In genomic region chr10:13063457-13063856, GRCm38 (mm10) we compare ENCODE assay signal across 26 mouse cellular contexts. TPM values are rescaled to one million over a fixed set of nuclear protein-coding genes. Genes with fewer than 3 reads are reported as not detected.
A peak's percentile ranks its signal among the peaks of the same experiment; 100 is the strongest.
DNase-seq lines count a peak whose midpoint lies in the region; ATAC-seq and TF ChIP-seq lines count a peak whose summit lies in the region.
"Had no signal": no experiment of that assay in that cellular context is flagged by ENCODE, and none has a peak within 500 bp of the region (broad histone marks: within the 10 kb centered on the region; RNA-seq: fewer than 3 reads in every experiment).

No protein-coding gene starts in this region.

- no peaks in the 10 kb centered on the region for H3K36me3 ChIP-seq in forebrain, embryonic 11.5 days (ENCODE audit: control insufficient read depth, insufficient read depth, low read length)
- no peaks in the 10 kb centered on the region for H3K36me3 ChIP-seq in forebrain, embryonic 16.5 days (ENCODE audit: control insufficient read depth, insufficient read depth)
- no peaks in the 10 kb centered on the region for H3K36me3 ChIP-seq in neural tube, embryonic 11.5 days (ENCODE audit: control insufficient read depth, insufficient read depth, low read length)
- H3K36me3 ChIP-seq in neural tube, embryonic 15.5 days: no peaks in the 10 kb centered on the region
- no peaks in the 10 kb centered on the region for H3K36me3 ChIP-seq in G1E (replicated peaks)
- H3K36me3 ChIP-seq in midbrain, embryonic 14.5 days (ENCODE audit: control insufficient read depth, insufficient read depth, low read length): no peaks in the 10 kb centered on the region
- H3K36me3 ChIP-seq: embryonic facial prominence, embryonic 10.5 days; embryonic facial prominence, embryonic 13.5 days; heart, embryonic 13.5 days had no signal

- H3K4me3 ChIP-seq in forebrain, embryonic 11.5 days (ENCODE audit: low read depth, low read length): no peak overlapping the region
- H3K4me3 ChIP-seq in forebrain, embryonic 16.5 days (replicated peaks; ENCODE audit: low read length): no peak overlapping the region
- no peak overlapping the region for H3K4me3 ChIP-seq in neural tube, embryonic 11.5 days (ENCODE audit: low read depth, low read length)
- H3K4me3 ChIP-seq in neural tube, embryonic 15.5 days (replicated peaks): no peak overlapping the region
- H3K4me3 ChIP-seq in G1E (ENCODE audit: low read depth, low read length): no peak overlapping the region; the same call in 1 of the 2 replicates
- H3K4me3 ChIP-seq in midbrain, embryonic 14.5 days (replicated peaks; ENCODE audit: low read depth, low read length): no peak overlapping the region
- H3K4me3 ChIP-seq: embryonic facial prominence, embryonic 10.5 days; embryonic facial prominence, embryonic 13.5 days; erythroblast, embryonic 14.5 days; forebrain, embryonic 13.5 days; gastrocnemius, adult 2 months; heart, embryonic 13.5 days had no signal

- 0 out of 2 replicates have a peak overlapping the region, but pooled peaks have one; percentile 8 for H3K4me2 ChIP-seq in forebrain, embryonic 11.5 days (ENCODE audit: low read depth, low read length, severe bottlenecking)
- no peak overlapping the region for H3K4me2 ChIP-seq in forebrain, embryonic 16.5 days (ENCODE audit: low read length)
- no peak overlapping the region for H3K4me2 ChIP-seq in neural tube, embryonic 11.5 days (ENCODE audit: low read depth)
- H3K4me2 ChIP-seq in neural tube, embryonic 15.5 days: no peak overlapping the region
- H3K4me2 ChIP-seq in midbrain, embryonic 14.5 days (ENCODE audit: low read length): no peak overlapping the region
- H3K4me2 ChIP-seq: embryonic facial prominence, embryonic 13.5 days; forebrain, embryonic 13.5 days; heart, embryonic 13.5 days; hindbrain, embryonic 14.5 days had no signal

- no peak for DNase-seq in forebrain, embryonic 11.5 days (ENCODE audit: low spot score)
- DNase-seq in neural tube, embryonic 11.5 days (ENCODE audit: low spot score): no peak
- peak; percentile 23 for DNase-seq in G1E (ENCODE audit: low spot score)
- DNase-seq in induced T-regulatory cell, adult 2 months (ENCODE audit: low read depth): peak; percentile 59
- DNase-seq in midbrain, embryonic 14.5 days: no peak
- DNase-seq: adrenal gland, postnatal 10 days; adrenal gland, postnatal 36 days; cerebellum, adult 18-20 months; cerebellum, adult 9-10 months; cerebellum, postnatal 14 days; forebrain, postnatal 0 days; gastrocnemius, adult 2 months; gastrocnemius, postnatal 14 days; heart, postnatal 14 days; heart, postnatal 4 days had no signal

- 35% methylated on average over 7 of the region's 7 CpGs for WGBS in forebrain, embryonic 11.5 days
- WGBS in forebrain, embryonic 16.5 days: 49% methylated on average over 7 of the region's 7 CpGs
- 22% methylated on average over 7 of the region's 7 CpGs for WGBS in neural tube, embryonic 11.5 days
- 21% methylated on average over 7 of the region's 7 CpGs for WGBS in neural tube, embryonic 15.5 days
- WGBS in midbrain, embryonic 14.5 days: 35% methylated on average over 7 of the region's 7 CpGs

- peaks cover 18% of the 10 kb centered on the region for H3K27me3 ChIP-seq in forebrain, embryonic 11.5 days (ENCODE audit: control insufficient read depth, insufficient read depth, low read length)
- 0 out of 2 replicates have a peak, but pooled peaks cover 5% of the 10 kb centered on the region for H3K27me3 ChIP-seq in forebrain, embryonic 16.5 days (replicated peaks; ENCODE audit: control insufficient read depth, insufficient read depth, low read length)
- H3K27me3 ChIP-seq in neural tube, embryonic 11.5 days (ENCODE audit: control insufficient read depth, insufficient read depth, low read length): peaks cover 19% of the 10 kb centered on the region
- H3K27me3 ChIP-seq in neural tube, embryonic 15.5 days (replicated peaks): peaks cover 30% of the 10 kb centered on the region
- H3K27me3 ChIP-seq in G1E (ENCODE audit: insufficient read depth, low read length): no peaks in the 10 kb centered on the region
- peaks cover 18% of the 10 kb centered on the region for H3K27me3 ChIP-seq in midbrain, embryonic 14.5 days (ENCODE audit: control insufficient read depth, insufficient read depth, low read length)

- no peak overlapping the region; the same call in 1 of the 2 replicates for H3K9ac ChIP-seq in forebrain, embryonic 11.5 days (ENCODE audit: low read length)
- no peak overlapping the region for H3K9ac ChIP-seq in forebrain, embryonic 16.5 days (replicated peaks; ENCODE audit: low read depth, low read length)
- H3K9ac ChIP-seq in neural tube, embryonic 11.5 days (ENCODE audit: low read length): no peak overlapping the region
- H3K9ac ChIP-seq in neural tube, embryonic 15.5 days (replicated peaks): no peak overlapping the region
- H3K9ac ChIP-seq in midbrain, embryonic 14.5 days (replicated peaks; ENCODE audit: low read length): no peak overlapping the region
- H3K9ac ChIP-seq: embryonic facial prominence, embryonic 13.5 days; forebrain, embryonic 13.5 days; forebrain, postnatal 0 days; heart, embryonic 13.5 days; hindbrain, embryonic 14.5 days had no signal

- no peak overlapping the region for H3K27ac ChIP-seq in forebrain, embryonic 11.5 days (ENCODE audit: low read depth, low read length)
- H3K27ac ChIP-seq in forebrain, embryonic 16.5 days (ENCODE audit: low read length): no peak overlapping the region
- no peak overlapping the region for H3K27ac ChIP-seq in neural tube, embryonic 11.5 days (ENCODE audit: low read depth, low read length)
- H3K27ac ChIP-seq in neural tube, embryonic 15.5 days (replicated peaks): no peak overlapping the region
- no peak overlapping the region for H3K27ac ChIP-seq in midbrain, embryonic 14.5 days (replicated peaks; ENCODE audit: low read depth, low read length)
- H3K27ac ChIP-seq: embryonic facial prominence, embryonic 10.5 days; embryonic facial prominence, embryonic 13.5 days; forebrain, embryonic 13.5 days; gastrocnemius, adult 2 months; heart, embryonic 13.5 days; hindbrain, embryonic 14.5 days; hindbrain, postnatal 0 days had no signal

- H3K9me3 ChIP-seq in forebrain, embryonic 11.5 days (ENCODE audit: control insufficient read depth, low read length): no peaks in the 10 kb centered on the region
- H3K9me3 ChIP-seq in forebrain, embryonic 16.5 days (ENCODE audit: control insufficient read depth, low read length): no peaks in the 10 kb centered on the region
- H3K9me3 ChIP-seq in neural tube, embryonic 11.5 days (ENCODE audit: control insufficient read depth, low read length): no peaks in the 10 kb centered on the region
- H3K9me3 ChIP-seq in neural tube, embryonic 15.5 days (replicated peaks): no peaks in the 10 kb centered on the region
- H3K9me3 ChIP-seq in G1E (replicated peaks): peaks cover 3% of the 10 kb centered on the region; the same call in 1 of the 2 replicates
- no peaks in the 10 kb centered on the region for H3K9me3 ChIP-seq in midbrain, embryonic 14.5 days (ENCODE audit: control insufficient read depth, low read length)
- H3K9me3 ChIP-seq: embryonic facial prominence, embryonic 10.5 days; embryonic facial prominence, embryonic 13.5 days; forebrain, embryonic 13.5 days; heart, embryonic 13.5 days had no signal

- no peak for ATAC-seq in forebrain, embryonic 11.5 days (replicated peaks; ENCODE audit: low FRiP score)
- ATAC-seq in forebrain, embryonic 16.5 days: no peak
- ATAC-seq in neural tube, embryonic 11.5 days (ENCODE audit: insufficient read depth, low FRiP score, low TSS enrichment): peak; percentile 29; the same call in 1 of the 2 replicates
- ATAC-seq in neural tube, embryonic 15.5 days (ENCODE audit: low FRiP score): no peak
- ATAC-seq in G1E (ENCODE audit: extremely low read depth, insufficient number of reproducible peaks, low FRiP score, poor library complexity, severe bottlenecking): peak; percentile 22; the same call in 1 of the 2 replicates
- no peak for ATAC-seq in midbrain, embryonic 14.5 days (ENCODE audit: low FRiP score, low TSS enrichment)
- ATAC-seq: forebrain, embryonic 13.5 days; forebrain, postnatal 0 days; hindbrain, postnatal 0 days; intestine, postnatal 0 days; Patski had no signal

- peaks cover 10% of the 10 kb centered on the region for H3K4me1 ChIP-seq in forebrain, embryonic 11.5 days (replicated peaks; ENCODE audit: control insufficient read depth, insufficient read depth, low read length)
- H3K4me1 ChIP-seq in forebrain, embryonic 16.5 days (replicated peaks; ENCODE audit: control insufficient read depth, insufficient read depth, low read length): peaks cover 7% of the 10 kb centered on the region
- H3K4me1 ChIP-seq in neural tube, embryonic 11.5 days (ENCODE audit: control insufficient read depth, insufficient read depth, low read length): peaks cover 8% of the 10 kb centered on the region
- H3K4me1 ChIP-seq in neural tube, embryonic 15.5 days: peaks cover 12% of the 10 kb centered on the region
- H3K4me1 ChIP-seq in G1E (ENCODE audit: insufficient read depth, low read depth, low read length): peaks cover 21% of the 10 kb centered on the region
- peaks cover 7% of the 10 kb centered on the region for H3K4me1 ChIP-seq in midbrain, embryonic 14.5 days (ENCODE audit: control insufficient read depth, insufficient read depth, low read length)

- TF ChIP-seq CTCF in G1E (IDR thresholded peaks at IDR 0.05; ENCODE audit: low read depth, low read length): no peak

RNA-seq across cellular contexts. Expression of gene Plagl1, which starts 3.2 kb away (rescaled TPM):
- 153 and 159 TPM in 2 replicates for polyA plus RNA-seq in forebrain, embryonic 11.5 days (2014; fragmentation: Nextera tagmentation; extraction: Ambion mirVana)
- polyA plus RNA-seq in forebrain, embryonic 16.5 days (2015; fragmentation: Nextera tagmentation; extraction: Ambion mirVana): 38.6 and 42.3 TPM in 2 replicates
- 147 and 150 TPM in 2 replicates for polyA plus RNA-seq in neural tube, embryonic 11.5 days (2014; fragmentation: Nextera tagmentation; extraction: Ambion mirVana)
- 26.2 and 48.7 TPM in 2 replicates for polyA plus RNA-seq in neural tube, embryonic 15.5 days (2015; fragmentation: Nextera tagmentation; extraction: Ambion mirVana)
- total RNA-seq in G1E (2014; fragmentation: Nextera tagmentation) (not detected in 2 replicates), G1E (2017) (0.41 and 0.55 TPM in 2 replicates)
- 0.09 and 0.11 TPM in 2 replicates for polyA plus RNA-seq in G1E (2012)
- 32.8 and 55.8 TPM in 2 replicates for polyA plus RNA-seq in midbrain, embryonic 14.5 days (2014; fragmentation: Nextera tagmentation; extraction: Ambion mirVana)

RNA-seq across cellular contexts. Expression of gene Sf3b5, which starts 58.3 kb away (rescaled TPM):
- 37.9 and 42.2 TPM in 2 replicates for polyA plus RNA-seq in forebrain, embryonic 11.5 days (2014; fragmentation: Nextera tagmentation; extraction: Ambion mirVana)
- polyA plus RNA-seq in forebrain, embryonic 16.5 days (2015; fragmentation: Nextera tagmentation; extraction: Ambion mirVana): 25.1 and 25.9 TPM in 2 replicates
- polyA plus RNA-seq in neural tube, embryonic 11.5 days (2014; fragmentation: Nextera tagmentation; extraction: Ambion mirVana): 35.9 and 40.7 TPM in 2 replicates
- polyA plus RNA-seq in neural tube, embryonic 15.5 days (2015; fragmentation: Nextera tagmentation; extraction: Ambion mirVana): 24.2 and 26.0 TPM in 2 replicates
- total RNA-seq in G1E (2014; fragmentation: Nextera tagmentation): 11.0 and 14.5 TPM in 2 replicates
- 18.4 and 24.3 TPM in 2 replicates for total RNA-seq in G1E (2017)
- 98.6 and 112 TPM in 2 replicates for polyA plus RNA-seq in G1E (2012)
- 25.3 and 29.1 TPM in 2 replicates for polyA plus RNA-seq in midbrain, embryonic 14.5 days (2014; fragmentation: Nextera tagmentation; extraction: Ambion mirVana)

Comparison
In these comparisons a context has a peak if more than half of its experiments do, and no peak if none do; other contexts are left out.
1. ATAC-seq: peak in neural tube, embryonic 11.5 days (single experiment) and G1E (single experiment); none in forebrain, embryonic 11.5 days (single experiment), forebrain, embryonic 16.5 days (single experiment), neural tube, embryonic 15.5 days (single experiment) and midbrain, embryonic 14.5 days (single experiment).
2. DNase-seq: peak in G1E (single experiment) and induced T-regulatory cell, adult 2 months (single experiment); none in forebrain, embryonic 11.5 days (single experiment), neural tube, embryonic 11.5 days (single experiment) and midbrain, embryonic 14.5 days (single experiment).
3. RNA of gene Plagl1, which starts 3.2 kb away (polyA plus RNA-seq): 153 to 159 TPM in forebrain, embryonic 11.5 days, 147 to 150 TPM in neural tube, embryonic 11.5 days, 32.8 to 55.8 TPM in midbrain, embryonic 14.5 days, 38.6 to 42.3 TPM in forebrain, embryonic 16.5 days and 26.2 to 48.7 TPM in neural tube, embryonic 15.5 days; 0.09 to 0.11 TPM in G1E; every median in the first group is over 10 times any median in the second.